Mouse (Mus musculus) monocyte, adult 5-6 weeks (primary cell): Measurements from ENCODE around the gene Gjc3. TPM values are rescaled to one million over a fixed set of nuclear protein-coding genes. Genes with fewer than 3 reads are reported as not detected.

Source experiments
- ATAC-seq: fragments of 153-309, 156-312 bp; replicated peaks from 2 replicates; pipeline ENCODE4 v1.8.0; 2017; ENCODE audit warnings: mild to moderate bottlenecking; ENCODE audit not compliant: low TSS enrichment, insufficient number of reproducible peaks, severe bottlenecking, poor library complexity, low FRiP score
- total RNA-seq: library from RNA; stranded (forward); fragments of 200-1000, 200-491, 200-594 nt; gene quantifications from 3 replicates; pipeline ENCODE4 v1.2.3, GENCODE M21; 2017

Gjc3 gene
- total RNA-seq, 1 experiment from 2014 or later = 0.29 TPM

DNA sequence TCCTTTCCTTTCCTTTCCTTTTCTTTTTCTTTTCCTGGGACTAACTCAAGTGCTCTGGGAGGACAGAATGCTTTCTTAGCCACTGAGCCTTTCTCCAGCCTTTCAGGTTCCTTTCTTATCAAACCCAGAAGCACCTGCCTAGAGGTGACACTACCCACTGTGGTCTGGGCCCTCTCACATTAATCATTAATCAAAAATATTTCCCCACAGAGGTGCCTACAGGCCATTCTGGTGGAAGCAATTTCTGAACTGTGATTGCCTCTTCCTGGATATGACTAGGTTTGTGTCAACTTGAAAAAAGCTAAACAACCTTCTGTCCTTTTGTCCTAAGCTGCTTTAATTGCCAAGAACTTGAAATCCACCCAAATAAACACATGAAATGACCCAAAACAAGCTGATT is 40.7 kb downstream of the Gjc3 start:
- no peak for ATAC-seq

DNA sequence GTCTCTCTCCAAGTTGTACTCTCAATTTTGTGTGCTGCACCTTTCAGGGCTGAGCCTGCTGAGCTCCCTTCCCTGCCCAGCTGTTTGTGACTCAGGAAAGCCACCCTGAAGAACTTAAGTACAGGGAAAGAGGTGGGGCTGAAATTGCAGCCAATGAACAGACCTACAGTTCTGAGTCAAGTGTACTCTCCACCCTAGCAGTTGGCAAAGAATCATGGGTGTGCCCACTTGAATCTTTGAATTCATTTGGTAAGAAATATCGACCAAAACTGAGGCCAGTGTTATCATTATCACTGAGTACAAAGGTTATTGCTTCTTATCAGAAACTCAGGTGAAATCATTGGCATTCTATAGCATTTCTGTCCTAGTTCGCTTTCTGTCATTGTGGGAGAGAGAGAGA is 41.4 kb downstream of the Gjc3 start, which contains the start of gene Cyp3a13:
TSS of gene Cyp3a13 (minus strand) at position 88 of the 400 bp plus-strand sequence.
- no peak for ATAC-seq

GRCm38 (mm10) chr5:137915550-137915949 is 47.3 kb downstream of the Gjc3 start:
- ATAC-seq = no peak

DNA sequence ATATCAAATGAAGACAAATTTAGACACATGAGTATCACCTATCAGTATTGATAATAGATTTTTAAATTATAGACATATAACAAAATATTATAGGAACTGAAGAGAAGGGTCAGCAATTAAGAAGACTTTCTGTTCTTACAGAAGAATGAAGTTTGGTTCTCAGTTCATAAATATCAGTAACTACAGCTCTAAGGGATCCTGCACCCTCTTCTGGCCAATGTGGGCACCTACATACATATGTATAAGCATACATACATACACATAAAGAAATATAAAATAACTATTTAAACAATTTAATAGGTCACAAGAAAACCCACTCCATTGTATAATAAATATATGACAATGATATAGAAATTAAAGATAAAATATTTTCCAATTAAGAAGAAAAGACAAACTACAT is 48.4 kb downstream of the Gjc3 start:
- ATAC-seq = no peak

- no peak for ATAC-seq
Measured at GRCm38 (mm10) chr5:137909564-137910262, 53.2 kb downstream of the Gjc3 start.

Other genes starting within 250 kb of the Gjc3 start
- gene Nyap1, start 221.5 kb downstream of the Gjc3 start, total RNA-seq = 0.19 to 1.2 TPM (median 0.43 TPM) in 3 replicates
- 65.2 to 107 TPM (median 70.0 TPM) in 3 replicates for gene Tsc22d4, start 217.4 kb downstream of the Gjc3 start, total RNA-seq
- 8.7 to 10.8 TPM (median 9.5 TPM) in 3 replicates for gene Ppp1r35, start 184.2 kb downstream of the Gjc3 start, total RNA-seq
- 20.7 to 27.6 TPM (median 21.5 TPM) in 3 replicates for gene Mepce, start 175.4 kb downstream of the Gjc3 start, total RNA-seq
- 5.5 to 18.4 TPM (median 12.3 TPM) in 3 replicates for gene Zcwpw1, start 175.3 kb downstream of the Gjc3 start, total RNA-seq
- gene Pilra, start 126.8 kb downstream of the Gjc3 start, total RNA-seq = 231 to 298 TPM (median 257 TPM) in 3 replicates
- 98.4 to 185 TPM (median 149 TPM) in 3 replicates for gene Pilrb1, start 105.0 kb downstream of the Gjc3 start, total RNA-seq
- 111 to 176 TPM (median 151 TPM) in 3 replicates for gene Pilrb2, start 91.3 kb downstream of the Gjc3 start, total RNA-seq
- gene Cyp3a13, start 41.5 kb downstream of the Gjc3 start, total RNA-seq = not detected in 3 replicates
- not detected in 3 replicates for gene Azgp1, start 18.4 kb upstream of the Gjc3 start, total RNA-seq
- gene Smok3a, start 58.2 kb upstream of the Gjc3 start, total RNA-seq = not detected in 3 replicates
- not detected in 3 replicates for gene Smok3b, start 58.3 kb upstream of the Gjc3 start, total RNA-seq
- not detected in 3 replicates for gene Smok3c, start 90.1 kb upstream of the Gjc3 start, total RNA-seq
- 13.7 to 19.2 TPM (median 14.7 TPM) in 3 replicates for gene Zkscan1, start 122.0 kb upstream of the Gjc3 start, total RNA-seq
- 6.9 to 14.7 TPM (median 7.6 TPM) in 3 replicates for gene Zscan21, start 153.8 kb upstream of the Gjc3 start, total RNA-seq
- 2.5 to 8.9 TPM (median 3.0 TPM) in 3 replicates for gene Zfp113, start 192.6 kb upstream of the Gjc3 start, total RNA-seq
- gene Cops6, start 198.0 kb upstream of the Gjc3 start, total RNA-seq = 23.6 to 44.1 TPM (median 36.4 TPM) in 3 replicates
- 26.2 to 32.8 TPM (median 27.0 TPM) in 3 replicates for gene Ap4m1, start 208.9 kb upstream of the Gjc3 start, total RNA-seq
- 53.2 to 96.5 TPM (median 70.8 TPM) in 3 replicates for gene Mcm7, start 209.3 kb upstream of the Gjc3 start, total RNA-seq
- 14.3 to 27.3 TPM (median 19.1 TPM) in 3 replicates for gene Taf6, start 224.4 kb upstream of the Gjc3 start, total RNA-seq
- 38.5 to 45.5 TPM (median 43.7 TPM) in 3 replicates for gene Cnpy4, start 224.4 kb upstream of the Gjc3 start, total RNA-seq
- gene Mblac1, start 231.2 kb upstream of the Gjc3 start, total RNA-seq = 1.1 TPM in 1 of 3 replicates, not detected in the others